Mouse (Mus musculus): Measurements from ENCODE around the gene Col4a4. TPM values are rescaled to one million over a fixed set of nuclear protein-coding genes. Genes with fewer than 3 reads are reported as not detected.

The Col4a4 gene
- total and polyA plus RNA-seq, 2 experiments from 2014 or later, result 0.53 to 0.89 TPM

DNA sequence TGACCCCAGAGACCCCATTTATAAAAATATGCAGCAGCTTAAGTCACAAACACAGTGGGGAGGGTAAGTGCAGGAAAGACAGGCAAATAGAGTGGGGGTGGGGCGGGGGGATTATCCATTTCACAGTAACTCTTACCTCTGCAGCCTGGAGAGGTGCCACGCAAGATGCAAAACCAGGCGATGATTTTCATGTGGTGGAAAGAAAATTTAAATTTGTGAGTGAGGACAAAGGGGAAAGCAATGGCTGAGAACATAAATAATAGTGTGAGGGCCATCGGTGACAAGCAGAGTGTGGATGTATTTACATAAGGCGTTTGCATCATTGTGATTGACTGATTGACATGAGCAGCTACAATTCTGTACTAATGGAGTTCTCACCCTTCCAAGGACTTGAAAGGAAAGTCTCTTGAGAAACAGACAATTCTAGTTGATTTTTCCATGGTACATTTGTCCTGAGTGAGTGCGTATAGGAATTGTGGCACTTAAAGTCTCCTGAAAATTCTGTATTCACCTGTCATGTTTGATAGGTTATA lies 121.3 kb downstream of the Col4a4 start:
- no peak for DNase-seq (ENCODE audit: low spot score)
- Histone ChIP-seq H3K9me3 (replicated peaks; ENCODE audit: control insufficient read depth, low read length) (no peaks in the 10 kb centered on the region), H3K27me3 (ENCODE audit: control insufficient read depth, insufficient read depth, low read length) (no peaks in the 10 kb centered on the region), H3K9ac (replicated peaks; ENCODE audit: low read depth, low read length) (no peak overlapping the region), H3K4me1 (ENCODE audit: control insufficient read depth, insufficient read depth) (no peaks in the 10 kb centered on the region), H3K27ac (ENCODE audit: low read depth) (no peak overlapping the region), H3K4me2 (ENCODE audit: low read depth, low read length) (no peak overlapping the region), H3K36me3 (replicated peaks; ENCODE audit: control insufficient read depth, insufficient read depth, low read length) (no peaks in the 10 kb centered on the region), H3K4me3 (ENCODE audit: low read depth, low read length) (no peak overlapping the region)
- no peak for ATAC-seq (ENCODE audit: insufficient read depth, low read depth)
- TF ChIP-seq CTCF (IDR thresholded peaks at IDR 0.05; ENCODE audit: low read depth) (no peak), EP300 (IDR thresholded peaks at IDR 0.05; ENCODE audit: low read depth) (no peak)
- 75% methylated on average over 6 of the region's 6 CpGs for WGBS

DNA sequence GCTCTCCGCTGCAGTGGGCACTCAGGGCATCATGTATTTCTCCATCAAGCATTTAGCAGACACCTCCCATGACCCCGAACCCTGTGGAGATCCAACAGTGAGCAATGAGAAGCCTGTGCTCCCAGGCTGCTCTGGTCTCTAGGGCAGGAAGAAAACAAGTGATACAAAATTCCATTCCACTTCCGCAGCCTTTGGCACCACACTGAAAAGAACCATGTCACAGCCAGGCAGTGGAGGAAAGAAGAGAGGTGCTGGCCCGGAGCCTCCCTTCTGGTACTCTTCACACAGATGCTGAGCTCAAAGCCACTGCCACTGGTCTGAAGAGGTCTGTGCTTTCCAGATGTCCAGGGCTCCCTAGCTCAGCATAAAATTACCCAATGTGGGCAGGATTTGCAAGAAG lies 125.6 kb downstream of the Col4a4 start:
- no peak; the same call in 1 of the 2 replicates for ATAC-seq (ENCODE audit: insufficient read depth, low read depth)
- WGBS, result 58% methylated on average over 4 of the region's 4 CpGs
- no peak for DNase-seq (ENCODE audit: low spot score)

DNA sequence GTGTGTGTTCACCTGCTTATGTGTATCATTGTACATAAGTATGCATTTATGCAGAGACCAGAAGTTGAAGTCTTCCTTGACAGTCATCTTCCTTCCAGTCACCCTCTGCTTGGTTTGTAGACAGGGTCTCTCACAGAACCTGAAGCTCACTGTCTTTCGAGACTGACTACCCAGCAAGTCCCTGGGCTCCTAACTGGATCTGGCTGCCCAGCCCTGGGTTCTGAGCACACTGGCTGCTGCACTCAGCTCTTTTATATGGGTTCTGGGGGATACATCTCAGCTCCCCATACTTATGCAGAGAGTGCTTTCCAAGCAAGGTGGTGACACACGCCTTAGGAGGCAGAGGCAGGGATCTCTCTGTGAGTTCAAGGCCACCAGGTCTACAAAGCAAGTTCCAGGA lies 126.7 kb downstream of the Col4a4 start:
- no peak overlapping the region for H3K27ac ChIP-seq (ENCODE audit: low read depth)
- no peaks in the 10 kb centered on the region for H3K27me3 ChIP-seq (ENCODE audit: control insufficient read depth, insufficient read depth, low read length)
- no peaks in the 10 kb centered on the region for H3K9me3 ChIP-seq (replicated peaks; ENCODE audit: control insufficient read depth, low read length)
- H3K4me1 ChIP-seq (ENCODE audit: control insufficient read depth, insufficient read depth), result no peaks in the 10 kb centered on the region
- no peak for ATAC-seq (ENCODE audit: insufficient read depth, low read depth)
- no peak overlapping the region for H3K9ac ChIP-seq (replicated peaks; ENCODE audit: low read depth, low read length)
- H3K4me3 ChIP-seq (ENCODE audit: low read depth, low read length), result no peak overlapping the region
- 87% methylated on average over 2 of the region's 2 CpGs for WGBS
- no peak for TF ChIP-seq EP300 (IDR thresholded peaks at IDR 0.05; ENCODE audit: low read depth)
- no peak for TF ChIP-seq CTCF (IDR thresholded peaks at IDR 0.05; ENCODE audit: low read depth)
- no peak overlapping the region for H3K4me2 ChIP-seq (ENCODE audit: low read depth, low read length)
- no peak for DNase-seq (ENCODE audit: low spot score)
- no peaks in the 10 kb centered on the region for H3K36me3 ChIP-seq (replicated peaks; ENCODE audit: control insufficient read depth, insufficient read depth, low read length)

More for the DNA sequence above, 125.6 kb downstream of the Col4a4 start:
- Histone ChIP-seq H3K27ac (ENCODE audit: low read depth) (no peak overlapping the region), H3K4me1 (ENCODE audit: control insufficient read depth, insufficient read depth) (no peaks in the 10 kb centered on the region), H3K27me3 (ENCODE audit: control insufficient read depth, insufficient read depth, low read length) (no peaks in the 10 kb centered on the region), H3K4me3 (ENCODE audit: low read depth, low read length) (no peak overlapping the region), H3K9ac (replicated peaks; ENCODE audit: low read depth, low read length) (no peak overlapping the region), H3K9me3 (replicated peaks; ENCODE audit: control insufficient read depth, low read length) (no peaks in the 10 kb centered on the region), H3K4me2 (ENCODE audit: low read depth, low read length) (no peak overlapping the region), H3K36me3 (replicated peaks; ENCODE audit: control insufficient read depth, insufficient read depth, low read length) (no peaks in the 10 kb centered on the region)
- TF ChIP-seq EP300 (IDR thresholded peaks at IDR 0.05; ENCODE audit: low read depth) (no peak), CTCF (IDR thresholded peaks at IDR 0.05; ENCODE audit: low read depth) (no peak)

GRCm38 (mm10) chr1:82459350-82459749 lies 127.3 kb downstream of the Col4a4 start:
- H3K9ac ChIP-seq (replicated peaks; ENCODE audit: low read depth, low read length), result no peak overlapping the region
- no peak overlapping the region for H3K27ac ChIP-seq (ENCODE audit: low read depth)
- no peaks in the 10 kb centered on the region for H3K27me3 ChIP-seq (ENCODE audit: control insufficient read depth, insufficient read depth, low read length)
- no peaks in the 10 kb centered on the region for H3K9me3 ChIP-seq (replicated peaks; ENCODE audit: control insufficient read depth, low read length)
- 76% methylated on average over 4 of the region's 4 CpGs for WGBS
- no peak for TF ChIP-seq EP300 (IDR thresholded peaks at IDR 0.05; ENCODE audit: low read depth)
- no peak for TF ChIP-seq CTCF (IDR thresholded peaks at IDR 0.05; ENCODE audit: low read depth)
- no peaks in the 10 kb centered on the region for H3K4me1 ChIP-seq (ENCODE audit: control insufficient read depth, insufficient read depth)
- H3K4me2 ChIP-seq (ENCODE audit: low read depth, low read length), result no peak overlapping the region
- no peaks in the 10 kb centered on the region for H3K36me3 ChIP-seq (replicated peaks; ENCODE audit: control insufficient read depth, insufficient read depth, low read length)
- ATAC-seq (ENCODE audit: insufficient read depth, low read depth), result no peak
- H3K4me3 ChIP-seq (ENCODE audit: low read depth, low read length), result no peak overlapping the region
- DNase-seq (ENCODE audit: low spot score), result no peak

DNA sequence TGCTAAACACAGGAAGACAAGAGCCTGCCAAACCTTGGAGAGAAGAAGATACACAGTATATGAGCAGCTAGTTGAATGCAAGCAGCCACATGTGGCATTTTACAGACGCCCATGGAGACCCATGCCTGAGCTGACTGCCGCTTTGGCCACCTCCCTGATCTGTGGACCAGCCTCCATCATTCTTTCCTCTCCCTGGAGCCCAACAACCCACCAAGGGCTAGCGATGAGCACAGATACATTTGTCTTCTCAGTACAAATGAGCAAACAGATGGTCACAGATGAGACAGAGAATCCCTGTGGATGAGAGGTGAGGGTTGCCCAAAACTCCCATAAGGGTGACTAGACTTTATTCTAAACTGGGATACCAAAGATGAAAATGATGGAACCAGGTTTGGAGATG lies 132.6 kb downstream of the Col4a4 start:
- no peaks in the 10 kb centered on the region for H3K4me1 ChIP-seq (ENCODE audit: control insufficient read depth, insufficient read depth)
- H3K27me3 ChIP-seq (ENCODE audit: control insufficient read depth, insufficient read depth, low read length), result no peaks in the 10 kb centered on the region
- no peak for ATAC-seq (ENCODE audit: insufficient read depth, low read depth)
- TF ChIP-seq CTCF (IDR thresholded peaks at IDR 0.05; ENCODE audit: low read depth) (no peak), EP300 (IDR thresholded peaks at IDR 0.05; ENCODE audit: low read depth) (no peak)
- 79% methylated on average over 3 of the region's 3 CpGs for WGBS
- DNase-seq (ENCODE audit: low spot score), result no peak
- no peaks in the 10 kb centered on the region for H3K9me3 ChIP-seq (replicated peaks; ENCODE audit: control insufficient read depth, low read length)
- H3K4me3 ChIP-seq (ENCODE audit: low read depth, low read length), result no peak overlapping the region
- no peak overlapping the region for H3K9ac ChIP-seq (replicated peaks; ENCODE audit: low read depth, low read length)
- no peak overlapping the region for H3K27ac ChIP-seq (ENCODE audit: low read depth)
- no peaks in the 10 kb centered on the region for H3K36me3 ChIP-seq (replicated peaks; ENCODE audit: control insufficient read depth, insufficient read depth, low read length)
- H3K4me2 ChIP-seq (ENCODE audit: low read depth, low read length), result no peak overlapping the region

Data from heart, postnatal 0 days (tissue).